Mouse (Mus musculus) embryonic fibroblast, embryonic 13.5 days (primary cell): ENCODE measurements around the gene Phactr1.

ENCODE experiments used
- CTCF ChIP-seq: IDR thresholded peaks from 2 replicates; pipeline ENCODE4 v1.5.1; 2011; ENCODE audit warnings: mild to moderate bottlenecking, control low read depth, low read length, moderate library complexity, borderline replicate concordance; ENCODE audit not compliant: insufficient read depth
- POLR2A ChIP-seq: IDR thresholded peaks from 2 replicates; pipeline ENCODE4 v1.6.1; 2011; ENCODE audit warnings: low read depth, mild to moderate bottlenecking, control low read depth, low read length, moderate library complexity

GRCm38 (mm10) chr13:42680391-42680994 lies at the start of gene Phactr1:
- TF ChIP-seq CTCF (no peak), POLR2A (no peak)
